Mouse (Mus musculus): ENCODE data around the gene Adamts2. TPM values are rescaled to one million over a fixed set of nuclear protein-coding genes. Genes with fewer than 3 reads are reported as not detected.
A peak's percentile ranks its signal among the peaks of the same experiment; 100 is the strongest.

Adamts2 gene
- polyA plus RNA-seq (2014; fragmentation: Nextera tagmentation; extraction: Ambion mirVana) = 0.73 and 0.87 TPM in 2 replicates

DNA sequence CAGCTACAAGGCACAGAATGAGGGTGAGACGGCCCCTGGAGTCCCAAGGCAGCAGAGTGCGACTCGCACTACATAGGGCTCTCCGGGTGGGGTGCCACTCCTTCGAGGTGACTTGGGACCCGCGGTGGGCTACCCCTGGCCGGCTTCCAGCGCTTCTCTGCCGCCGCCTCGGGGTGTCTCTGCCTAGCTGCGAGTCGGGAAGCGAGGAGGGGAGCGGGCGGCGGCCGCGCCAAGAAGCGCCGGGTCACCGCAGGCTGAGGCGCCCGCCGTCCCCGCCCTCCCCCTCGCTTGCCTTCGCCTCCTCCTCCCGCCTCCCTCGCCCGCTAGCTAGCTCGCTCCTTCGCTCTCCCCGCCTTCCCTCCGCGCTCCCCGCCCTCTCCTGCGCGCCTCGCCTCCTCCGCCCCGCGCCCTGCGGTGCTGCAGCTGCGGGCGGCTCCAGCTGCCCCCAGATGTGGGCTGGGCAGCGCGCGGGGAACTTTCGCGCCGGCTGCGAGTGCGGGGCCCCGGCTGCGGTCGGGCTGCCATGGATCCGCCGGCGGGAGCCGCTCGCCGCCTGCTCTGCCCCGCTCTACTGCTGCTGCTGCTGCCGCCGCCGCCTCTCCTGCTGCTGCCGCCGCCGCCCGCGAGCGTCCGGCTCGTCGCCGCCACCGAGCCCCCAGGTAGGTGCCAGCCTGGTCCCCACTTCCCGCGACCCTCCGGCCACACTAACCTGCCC is at the start of gene Adamts2:
TSS of gene Adamts2 (plus strand) at position 444 of the 715 bp plus-strand sequence.
- H3K27ac ChIP-seq (ENCODE audit: low read depth, low read length) = no peak within 1 kb of the TSS
- peak; percentile 80 for ATAC-seq (ENCODE audit: low FRiP score)
- under 1% methylated on average over 65 of the region's 82 CpGs for WGBS
- H3K27me3 ChIP-seq (ENCODE audit: control insufficient read depth, insufficient read depth, low read length) = peaks cover 49% of the 10 kb centered on the region
- peak within 1 kb of the TSS; percentile 98 for H3K4me2 ChIP-seq
- H3K9me3 ChIP-seq (ENCODE audit: control insufficient read depth, low read length) = no peaks in the 10 kb centered on the region
- H3K36me3 ChIP-seq (ENCODE audit: control insufficient read depth, insufficient read depth, low read length) = no peaks in the 10 kb centered on the region
- peak; percentile 95 for DNase-seq (ENCODE audit: low spot score, missing footprints)
- H3K4me1 ChIP-seq (ENCODE audit: control insufficient read depth, insufficient read depth, low read length) = peaks cover 10% of the 10 kb centered on the region
- peak within 1 kb of the TSS; percentile 59 for H3K4me3 ChIP-seq (ENCODE audit: low read depth, low read length)
- H3K9ac ChIP-seq (ENCODE audit: low read length) = peak within 1 kb of the TSS; percentile 53

DNA sequence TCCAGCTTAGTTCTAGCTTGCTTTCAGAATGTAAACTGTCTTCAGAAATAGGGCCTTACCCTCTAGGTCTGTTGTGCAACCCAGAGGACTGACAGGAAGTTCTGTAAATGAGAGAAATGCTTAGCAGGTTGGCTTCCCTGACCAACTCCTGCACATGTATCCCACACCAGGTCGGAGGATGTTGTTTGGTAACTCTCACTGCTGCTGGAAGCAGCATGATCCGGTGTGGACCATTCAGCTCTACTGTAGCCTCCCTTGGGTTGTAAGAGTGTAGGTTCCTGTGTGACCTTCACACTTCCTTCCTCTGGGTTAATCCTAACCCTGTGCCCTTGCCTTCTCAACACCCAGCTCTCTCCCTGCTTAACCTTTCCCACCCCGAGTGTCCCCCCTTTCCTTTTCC is 44.8 kb upstream of the Adamts2 start:
- no peak for ATAC-seq (ENCODE audit: low FRiP score)
- Histone ChIP-seq H3K9me3 (ENCODE audit: control insufficient read depth, low read length) (no peaks in the 10 kb centered on the region), H3K27me3 (ENCODE audit: control insufficient read depth, insufficient read depth, low read length) (no peaks in the 10 kb centered on the region), H3K9ac (ENCODE audit: low read length) (no peak overlapping the region), H3K4me1 (ENCODE audit: control insufficient read depth, insufficient read depth, low read length) (no peaks in the 10 kb centered on the region), H3K4me3 (ENCODE audit: low read depth, low read length) (no peak overlapping the region), H3K27ac (ENCODE audit: low read depth, low read length) (no peak overlapping the region), H3K36me3 (ENCODE audit: control insufficient read depth, insufficient read depth, low read length) (no peaks in the 10 kb centered on the region), H3K4me2 (no peak overlapping the region)
- 90% methylated on average over 3 of the region's 3 CpGs for WGBS
- DNase-seq (ENCODE audit: low spot score, missing footprints) = no peak

DNA sequence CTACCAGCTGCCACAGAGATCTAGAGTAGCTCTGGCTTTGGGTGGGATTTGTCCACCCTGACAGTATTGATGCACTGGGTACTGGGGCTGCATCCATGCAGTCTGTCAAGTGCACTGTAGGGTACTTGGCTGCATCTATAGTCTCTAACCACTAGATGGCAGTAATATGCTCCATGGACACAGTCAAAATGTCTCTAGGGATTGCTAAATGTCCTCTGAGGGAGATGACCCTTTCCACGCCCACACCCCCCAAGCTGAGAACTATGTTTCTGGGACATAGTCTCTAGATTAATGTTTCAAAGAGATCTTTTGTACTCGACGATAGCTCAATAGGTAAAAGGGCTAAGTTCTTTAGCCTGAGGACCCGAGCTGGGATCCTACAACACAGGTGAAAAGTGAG is 42.8 kb upstream of the Adamts2 start:
- H3K36me3 ChIP-seq (ENCODE audit: control insufficient read depth, insufficient read depth, low read length) = no peaks in the 10 kb centered on the region
- no peak overlapping the region for H3K9ac ChIP-seq (ENCODE audit: low read length)
- no peaks in the 10 kb centered on the region for H3K27me3 ChIP-seq (ENCODE audit: control insufficient read depth, insufficient read depth, low read length)
- no peak overlapping the region for H3K4me3 ChIP-seq (ENCODE audit: low read depth, low read length)
- no peak for DNase-seq (ENCODE audit: low spot score, missing footprints)
- H3K27ac ChIP-seq (ENCODE audit: low read depth, low read length) = no peak overlapping the region
- no peak overlapping the region for H3K4me2 ChIP-seq
- WGBS = 37% methylated on average over 4 of the region's 4 CpGs
- no peak for ATAC-seq (ENCODE audit: low FRiP score)
- H3K9me3 ChIP-seq (ENCODE audit: control insufficient read depth, low read length) = no peaks in the 10 kb centered on the region
- H3K4me1 ChIP-seq (ENCODE audit: control insufficient read depth, insufficient read depth, low read length) = no peaks in the 10 kb centered on the region

GRCm38 (mm10) chr11:50565466-50566211 is 36.2 kb upstream of the Adamts2 start:
- Histone ChIP-seq H3K9ac (ENCODE audit: low read length) (no peak overlapping the region), H3K27me3 (ENCODE audit: control insufficient read depth, insufficient read depth, low read length) (no peaks in the 10 kb centered on the region), H3K36me3 (ENCODE audit: control insufficient read depth, insufficient read depth, low read length) (no peaks in the 10 kb centered on the region), H3K4me2 (no peak overlapping the region), H3K9me3 (ENCODE audit: control insufficient read depth, low read length) (no peaks in the 10 kb centered on the region), H3K27ac (ENCODE audit: low read depth, low read length) (no peak overlapping the region), H3K4me3 (ENCODE audit: low read depth, low read length) (no peak overlapping the region), H3K4me1 (ENCODE audit: control insufficient read depth, insufficient read depth, low read length) (no peaks in the 10 kb centered on the region)
- DNase-seq (ENCODE audit: low spot score, missing footprints) = no peak
- 88% methylated on average over 20 of the region's 20 CpGs for WGBS
- ATAC-seq (ENCODE audit: low FRiP score) = no peak

DNA sequence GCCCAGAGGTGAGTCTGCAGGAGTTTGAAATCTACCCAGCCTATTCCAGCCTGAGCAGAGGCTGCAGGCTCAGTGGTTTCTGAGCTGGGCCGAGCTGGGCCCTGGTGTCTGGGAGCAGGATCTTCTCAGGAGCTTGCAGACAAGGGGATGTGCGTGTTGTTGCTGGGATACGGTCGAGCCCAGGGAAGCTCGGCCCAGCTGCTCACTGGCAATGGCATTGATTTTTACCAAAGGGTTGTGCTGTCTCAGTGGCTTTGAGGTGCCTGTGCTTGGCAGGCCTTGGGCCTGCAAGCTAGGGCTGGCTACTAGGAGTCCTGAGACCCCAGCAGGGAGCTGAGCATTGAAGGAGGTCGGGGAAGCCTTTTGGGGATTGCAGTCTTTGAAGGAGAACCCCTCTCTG is 30.4 kb upstream of the Adamts2 start:
- H3K27me3 ChIP-seq (ENCODE audit: control insufficient read depth, insufficient read depth, low read length) = no peaks in the 10 kb centered on the region
- H3K9ac ChIP-seq (ENCODE audit: low read length) = no peak overlapping the region
- no peaks in the 10 kb centered on the region for H3K9me3 ChIP-seq (ENCODE audit: control insufficient read depth, low read length)
- no peak overlapping the region for H3K4me2 ChIP-seq
- peaks cover 2% of the 10 kb centered on the region; the same call in 1 of the 2 replicates for H3K4me1 ChIP-seq (ENCODE audit: control insufficient read depth, insufficient read depth, low read length)
- WGBS = 58% methylated on average over 6 of the region's 6 CpGs
- no peak overlapping the region for H3K4me3 ChIP-seq (ENCODE audit: low read depth, low read length)
- no peaks in the 10 kb centered on the region for H3K36me3 ChIP-seq (ENCODE audit: control insufficient read depth, insufficient read depth, low read length)
- peak overlapping the region; percentile 35; the same call in 1 of the 2 replicates for H3K27ac ChIP-seq (ENCODE audit: low read depth, low read length)
- ATAC-seq (ENCODE audit: low FRiP score) (peak; percentile 70; the same call in 1 of the 2 replicates), DNase-seq (ENCODE audit: low spot score, missing footprints) (peak; percentile 84)

DNA sequence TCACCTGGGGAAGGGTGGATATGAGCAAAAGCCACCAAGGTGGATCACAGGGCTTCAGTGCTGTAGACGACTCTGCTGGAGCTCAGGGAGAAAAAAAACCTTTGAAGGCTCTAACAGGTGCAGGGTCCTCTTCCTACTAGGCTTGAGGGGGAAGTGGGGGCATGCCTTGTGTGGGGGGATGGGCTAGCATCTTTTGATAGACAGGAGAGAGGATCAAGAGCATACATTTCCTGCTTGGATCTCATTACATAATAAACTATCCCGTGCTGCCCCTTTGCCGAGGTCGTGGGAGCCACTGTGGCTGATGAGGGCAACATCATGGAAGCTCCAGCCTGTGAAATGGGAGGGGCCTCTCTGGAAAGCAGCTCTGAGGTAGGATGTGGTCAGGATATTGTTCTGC is 25.4 kb upstream of the Adamts2 start:
- 70% methylated on average over 4 of the region's 4 CpGs for WGBS
- Histone ChIP-seq H3K27me3 (ENCODE audit: control insufficient read depth, insufficient read depth, low read length) (no peaks in the 10 kb centered on the region), H3K4me1 (ENCODE audit: control insufficient read depth, insufficient read depth, low read length) (peaks cover 1% of the 10 kb centered on the region; the same call in 1 of the 2 replicates), H3K4me2 (no peak overlapping the region), H3K27ac (ENCODE audit: low read depth, low read length) (no peak overlapping the region), H3K36me3 (ENCODE audit: control insufficient read depth, insufficient read depth, low read length) (no peaks in the 10 kb centered on the region), H3K9me3 (ENCODE audit: control insufficient read depth, low read length) (no peaks in the 10 kb centered on the region), H3K9ac (ENCODE audit: low read length) (no peak overlapping the region), H3K4me3 (ENCODE audit: low read depth, low read length) (no peak overlapping the region)
- no peak for DNase-seq (ENCODE audit: low spot score, missing footprints)
- no peak for ATAC-seq (ENCODE audit: low FRiP score)

GRCm38 (mm10) chr11:50587026-50587425 is 14.9 kb upstream of the Adamts2 start:
- DNase-seq (ENCODE audit: low spot score, missing footprints) (peak; percentile 88), ATAC-seq (ENCODE audit: low FRiP score) (no peak)
- Histone ChIP-seq H3K36me3 (ENCODE audit: control insufficient read depth, insufficient read depth, low read length) (no peaks in the 10 kb centered on the region), H3K27ac (ENCODE audit: low read depth, low read length) (no peak overlapping the region), H3K4me2 (no peak overlapping the region), H3K27me3 (ENCODE audit: control insufficient read depth, insufficient read depth, low read length) (no peaks in the 10 kb centered on the region), H3K4me1 (ENCODE audit: control insufficient read depth, insufficient read depth, low read length) (no peaks in the 10 kb centered on the region), H3K4me3 (ENCODE audit: low read depth, low read length) (no peak overlapping the region), H3K9me3 (ENCODE audit: control insufficient read depth, low read length) (no peaks in the 10 kb centered on the region), H3K9ac (ENCODE audit: low read length) (no peak overlapping the region)
- WGBS = 62% methylated on average over 7 of the region's 7 CpGs

- Histone ChIP-seq H3K4me3 (ENCODE audit: low read depth, low read length) (no peak overlapping the region), H3K4me1 (ENCODE audit: control insufficient read depth, insufficient read depth, low read length) (no peaks in the 10 kb centered on the region), H3K36me3 (ENCODE audit: control insufficient read depth, insufficient read depth, low read length) (no peaks in the 10 kb centered on the region), H3K4me2 (no peak overlapping the region), H3K9me3 (ENCODE audit: control insufficient read depth, low read length) (no peaks in the 10 kb centered on the region), H3K27me3 (ENCODE audit: control insufficient read depth, insufficient read depth, low read length) (no peaks in the 10 kb centered on the region), H3K27ac (ENCODE audit: low read depth, low read length) (no peak overlapping the region), H3K9ac (ENCODE audit: low read length) (no peak overlapping the region)
- DNase-seq (ENCODE audit: low spot score, missing footprints) = peak; percentile 98
- ATAC-seq (ENCODE audit: low FRiP score) = no peak
- 15% methylated on average over 3 of the region's 3 CpGs for WGBS
Observed at GRCm38 (mm10) chr11:50587787-50588186, 14.1 kb upstream of the Adamts2 start.

DNA sequence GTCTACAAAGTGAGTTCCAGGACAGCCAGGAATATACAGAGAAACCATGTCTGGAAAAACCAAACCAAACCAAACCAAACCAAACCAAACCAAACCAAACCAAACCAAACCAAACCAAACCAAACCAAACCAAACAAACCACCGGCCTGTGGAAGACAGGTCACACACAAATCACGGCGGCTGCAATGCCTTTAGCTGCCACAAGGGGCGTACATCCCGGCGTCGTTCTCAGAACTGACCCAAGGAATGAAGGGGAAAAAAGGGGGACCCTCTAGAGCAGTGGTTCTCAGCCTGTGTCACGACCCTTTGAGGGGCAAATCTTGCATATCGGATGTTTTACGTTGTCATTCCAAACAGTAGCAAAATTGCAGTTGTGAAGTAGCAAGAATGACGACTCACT is 12.8 kb upstream of the Adamts2 start:
- no peaks in the 10 kb centered on the region for H3K4me1 ChIP-seq (ENCODE audit: control insufficient read depth, insufficient read depth, low read length)
- H3K27ac ChIP-seq (ENCODE audit: low read depth, low read length) = no peak overlapping the region
- 45% methylated on average over 11 of the region's 11 CpGs for WGBS
- H3K27me3 ChIP-seq (ENCODE audit: control insufficient read depth, insufficient read depth, low read length) = no peaks in the 10 kb centered on the region
- DNase-seq (ENCODE audit: low spot score, missing footprints) (peak; percentile 96), ATAC-seq (ENCODE audit: low FRiP score) (no peak)
- no peaks in the 10 kb centered on the region for H3K9me3 ChIP-seq (ENCODE audit: control insufficient read depth, low read length)
- H3K4me3 ChIP-seq (ENCODE audit: low read depth, low read length) = no peak overlapping the region
- no peak overlapping the region for H3K4me2 ChIP-seq
- H3K36me3 ChIP-seq (ENCODE audit: control insufficient read depth, insufficient read depth, low read length) = no peaks in the 10 kb centered on the region
- H3K9ac ChIP-seq (ENCODE audit: low read length) = no peak overlapping the region

All from midbrain, embryonic 11.5 days (tissue).